Mouse (Mus musculus): ENCODE measurements around the gene Arl4c. TPM values are rescaled to one million over a fixed set of nuclear protein-coding genes. Genes with fewer than 3 reads are reported as not detected.
A peak's percentile ranks its signal among the peaks of the same experiment; 100 is the strongest.

Arl4c gene
- total and polyA plus RNA-seq, 3 experiments, result 0.11 TPM; not detected in 2

DNA sequence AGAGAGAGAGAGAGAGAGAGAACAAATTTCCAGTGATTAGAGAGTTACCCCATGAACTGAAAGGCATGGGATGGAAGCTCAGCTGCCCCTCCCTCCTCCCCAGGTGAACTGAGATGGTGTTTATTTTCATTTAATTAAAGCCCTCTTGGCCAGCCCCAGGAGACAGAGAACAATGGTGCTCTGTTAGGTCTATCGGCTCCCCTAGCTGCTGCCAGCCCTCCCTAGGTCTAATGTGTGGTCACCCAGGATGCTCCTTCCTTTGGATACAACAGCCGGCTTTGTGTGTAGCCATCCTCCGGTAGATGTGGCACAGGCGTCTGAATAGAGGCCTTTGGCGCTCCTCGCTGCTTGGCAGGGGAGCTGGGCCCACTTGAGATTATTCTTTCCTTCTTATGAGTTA, 5.5 kb upstream of the Arl4c start:
- H3K4me1 ChIP-seq (ENCODE audit: insufficient read depth, low read depth, low read length), result no peaks in the 10 kb centered on the region
- TF ChIP-seq GATA2 (IDR thresholded peaks at IDR 0.05; ENCODE audit: borderline replicate concordance, low read depth, low read length) (no peak), GATA1 (IDR thresholded peaks at IDR 0.05; ENCODE audit: borderline replicate concordance, low read length) (no peak), CTCF (IDR thresholded peaks at IDR 0.05; ENCODE audit: low read depth, low read length) (no peak), POLR2AphosphoS5 (IDR thresholded peaks at IDR 0.05; ENCODE audit: insufficient replicate concordance, low read depth, low read length) (no peak), TAL1 (conservative IDR thresholded peaks at IDR 0.05; ENCODE audit: low read depth, low read length) (no peak)
- no peaks in the 10 kb centered on the region for H3K27me3 ChIP-seq (ENCODE audit: insufficient read depth, low read length)
- ATAC-seq (ENCODE audit: extremely low read depth, insufficient number of reproducible peaks, low FRiP score, poor library complexity, severe bottlenecking), result no peak
- H3K36me3 ChIP-seq (replicated peaks), result no peaks in the 10 kb centered on the region
- peaks cover 2% of the 10 kb centered on the region; the same call in 1 of the 2 replicates for H3K9me3 ChIP-seq (replicated peaks)
- H3K4me3 ChIP-seq (ENCODE audit: low read depth, low read length), result no peak overlapping the region
- DNase-seq (ENCODE audit: low spot score), result no peak

DNA sequence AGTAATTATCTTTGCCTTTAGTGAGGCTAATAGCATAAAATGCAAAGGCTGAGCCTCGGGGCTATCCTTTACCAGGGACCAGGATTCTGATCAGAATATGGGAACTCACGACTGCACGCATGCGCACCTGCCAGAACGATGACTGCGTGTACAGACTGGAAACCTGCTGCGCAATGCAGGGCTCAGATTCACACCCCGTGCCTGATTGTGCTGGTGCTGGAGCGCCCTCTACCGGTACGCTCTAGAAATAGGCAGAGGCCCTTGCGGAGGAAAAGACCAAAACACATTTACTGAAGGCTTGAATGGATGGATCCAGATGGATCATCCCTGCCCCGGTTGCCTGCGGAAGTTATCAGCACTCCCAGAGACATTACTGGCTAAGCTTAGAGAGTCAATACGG, 3.8 kb upstream of the Arl4c start:
- Histone ChIP-seq H3K4me1 (ENCODE audit: insufficient read depth, low read depth, low read length) (no peaks in the 10 kb centered on the region), H3K27me3 (ENCODE audit: insufficient read depth, low read length) (no peaks in the 10 kb centered on the region), H3K9me3 (replicated peaks) (peaks cover 17% of the 10 kb centered on the region), H3K36me3 (replicated peaks) (no peaks in the 10 kb centered on the region), H3K4me3 (ENCODE audit: low read depth, low read length) (no peak overlapping the region)
- DNase-seq (ENCODE audit: low spot score) (peak; percentile 13), ATAC-seq (ENCODE audit: extremely low read depth, insufficient number of reproducible peaks, low FRiP score, poor library complexity, severe bottlenecking) (no peak)
- TF ChIP-seq GATA2 (IDR thresholded peaks at IDR 0.05; ENCODE audit: borderline replicate concordance, low read depth, low read length) (no peak), CTCF (IDR thresholded peaks at IDR 0.05; ENCODE audit: low read depth, low read length) (peak; percentile 26; the same call in 1 of the 2 replicates)

DNA sequence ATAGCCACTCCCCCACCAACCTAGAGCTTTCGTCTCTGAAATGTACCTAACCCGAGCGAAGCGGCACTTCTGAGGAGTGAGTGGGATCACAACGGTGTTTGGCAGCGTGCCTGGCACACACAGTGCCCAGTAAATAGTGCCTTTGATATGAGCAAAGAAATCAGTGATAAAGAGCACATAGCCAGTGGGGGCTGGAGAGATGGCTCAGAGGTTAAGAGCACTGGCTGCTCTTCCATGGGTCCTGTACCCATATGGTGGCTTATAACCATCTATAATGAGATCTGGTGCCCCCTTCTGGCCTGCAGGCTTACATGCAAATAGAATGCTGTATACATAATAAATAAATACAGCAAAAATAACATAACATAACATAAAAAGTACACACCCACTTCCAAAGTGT, 3.0 kb upstream of the Arl4c start:
- no peak for DNase-seq (ENCODE audit: low spot score)
- peaks cover 24% of the 10 kb centered on the region for H3K9me3 ChIP-seq (replicated peaks)
- H3K27me3 ChIP-seq (ENCODE audit: insufficient read depth, low read length), result no peaks in the 10 kb centered on the region
- H3K4me3 ChIP-seq (ENCODE audit: low read depth, low read length), result no peak overlapping the region
- H3K36me3 ChIP-seq (replicated peaks), result no peaks in the 10 kb centered on the region
- H3K4me1 ChIP-seq (ENCODE audit: insufficient read depth, low read depth, low read length), result no peaks in the 10 kb centered on the region
- no peak for ATAC-seq (ENCODE audit: extremely low read depth, insufficient number of reproducible peaks, low FRiP score, poor library complexity, severe bottlenecking)
- TF ChIP-seq POLR2AphosphoS5 (IDR thresholded peaks at IDR 0.05; ENCODE audit: insufficient replicate concordance, low read depth, low read length) (no peak), GATA1 (IDR thresholded peaks at IDR 0.05; ENCODE audit: borderline replicate concordance, low read length) (no peak), GATA2 (IDR thresholded peaks at IDR 0.05; ENCODE audit: borderline replicate concordance, low read depth, low read length) (no peak), CTCF (IDR thresholded peaks at IDR 0.05; ENCODE audit: low read depth, low read length) (no peak), TAL1 (conservative IDR thresholded peaks at IDR 0.05; ENCODE audit: low read depth, low read length) (no peak)

DNA sequence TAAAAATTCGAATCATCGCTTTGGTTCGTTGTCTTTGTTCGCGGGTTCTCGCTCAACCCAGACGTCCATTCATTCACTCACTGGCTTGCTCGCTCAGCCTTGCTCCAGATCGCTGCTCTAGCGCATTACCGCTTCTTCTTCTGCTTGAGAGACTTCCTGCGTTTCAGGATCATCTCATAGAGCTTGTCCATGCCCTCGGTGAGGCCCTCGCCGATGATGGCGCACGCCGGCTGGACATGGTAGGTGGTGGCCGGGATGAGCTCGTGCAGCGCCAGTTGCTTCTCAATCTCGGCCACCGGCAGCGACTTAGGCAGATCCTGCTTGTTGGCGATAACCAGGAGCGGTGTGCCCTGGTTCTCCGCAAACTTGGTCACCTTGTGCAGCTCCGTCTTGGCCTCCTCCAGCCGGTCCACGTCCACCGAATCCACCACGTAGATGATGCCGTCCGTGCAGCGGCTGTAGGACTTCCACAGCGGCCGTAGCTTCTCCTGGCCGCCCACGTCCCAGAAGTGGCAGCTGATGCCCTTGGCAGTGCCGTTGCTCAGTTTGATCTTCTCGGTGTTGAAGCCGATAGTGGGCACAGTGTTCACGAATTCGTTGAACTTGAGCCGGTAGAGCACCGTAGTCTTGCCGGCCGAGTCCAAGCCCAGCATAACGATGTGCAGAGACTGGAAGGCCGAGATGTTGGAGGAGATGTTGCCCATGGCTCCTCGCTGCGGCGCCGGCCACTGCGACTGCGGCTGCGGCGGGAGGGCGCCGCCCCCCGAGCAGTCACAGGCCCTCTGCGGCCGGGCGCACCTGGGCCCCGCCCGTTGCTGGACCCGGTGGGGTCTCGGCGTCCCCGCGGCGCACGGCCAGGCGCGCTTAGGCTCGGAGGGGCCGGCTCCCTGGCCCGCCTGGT, 810 bp downstream of the Arl4c start:
- DNase-seq (ENCODE audit: low spot score), result no peak
- Histone ChIP-seq H3K36me3 (replicated peaks) (no peaks in the 10 kb centered on the region), H3K9me3 (replicated peaks) (peaks cover 24% of the 10 kb centered on the region), H3K4me3 (ENCODE audit: low read depth, low read length) (peak overlapping the region; percentile 42), H3K4me1 (ENCODE audit: insufficient read depth, low read depth, low read length) (no peaks in the 10 kb centered on the region), H3K27me3 (ENCODE audit: insufficient read depth, low read length) (no peaks in the 10 kb centered on the region)
- TF ChIP-seq CTCF (IDR thresholded peaks at IDR 0.05; ENCODE audit: low read depth, low read length) (no peak), GATA2 (IDR thresholded peaks at IDR 0.05; ENCODE audit: borderline replicate concordance, low read depth, low read length) (no peak), TAL1 (conservative IDR thresholded peaks at IDR 0.05; ENCODE audit: low read depth, low read length) (no peak), GATA1 (IDR thresholded peaks at IDR 0.05; ENCODE audit: borderline replicate concordance, low read length) (no peak), POLR2AphosphoS5 (IDR thresholded peaks at IDR 0.05; ENCODE audit: insufficient replicate concordance, low read depth, low read length) (no peak)
- ATAC-seq (ENCODE audit: extremely low read depth, insufficient number of reproducible peaks, low FRiP score, poor library complexity, severe bottlenecking), result no peak

DNA sequence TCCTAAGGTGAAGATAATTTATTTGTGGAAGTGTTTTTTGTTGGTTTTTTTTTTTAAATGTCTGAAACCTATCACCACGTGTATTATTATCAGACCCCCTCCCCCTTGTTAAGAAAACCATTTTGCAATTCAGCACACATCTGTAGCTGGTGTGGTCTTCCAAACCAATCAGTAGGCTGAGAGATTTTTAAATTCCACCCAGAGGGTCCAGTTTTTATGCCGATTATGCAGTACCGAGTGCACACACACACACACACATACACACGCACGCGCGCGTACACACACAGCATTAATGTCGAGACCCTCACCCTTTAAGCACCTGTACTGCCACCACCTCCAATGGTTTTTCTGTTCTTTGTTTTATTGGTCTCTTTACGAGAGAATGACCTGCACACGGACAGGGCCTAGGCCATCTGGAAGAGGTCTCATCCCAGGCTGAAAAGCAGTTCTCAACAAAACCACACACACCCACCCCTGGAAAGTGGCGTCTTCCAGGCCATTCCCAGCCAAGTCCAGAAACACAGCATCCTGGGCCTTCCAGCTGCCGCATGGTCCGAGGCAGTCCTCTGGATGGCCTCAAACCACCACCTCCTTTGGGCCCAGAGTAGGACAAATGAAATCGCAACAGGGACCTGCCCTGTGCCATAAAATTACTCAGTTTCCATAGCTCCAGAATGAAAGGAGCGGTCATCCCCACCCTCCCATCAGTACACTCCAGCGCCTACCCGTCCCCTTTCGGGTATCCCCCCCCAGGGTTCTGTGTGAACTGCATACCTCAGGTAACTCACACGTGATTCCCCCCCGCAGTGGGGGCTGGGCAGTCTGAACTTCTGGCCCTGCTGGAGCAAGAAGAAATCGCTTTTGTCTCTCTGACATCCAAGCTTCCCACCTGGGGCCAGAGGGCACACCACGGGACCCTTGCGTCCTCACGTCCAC, 1.9 kb downstream of the Arl4c start:
- Histone ChIP-seq H3K4me1 (ENCODE audit: insufficient read depth, low read depth, low read length) (no peaks in the 10 kb centered on the region), H3K9me3 (replicated peaks) (peaks cover 24% of the 10 kb centered on the region), H3K4me3 (ENCODE audit: low read depth, low read length) (no peak overlapping the region), H3K27me3 (ENCODE audit: insufficient read depth, low read length) (no peaks in the 10 kb centered on the region), H3K36me3 (replicated peaks) (no peaks in the 10 kb centered on the region)
- ATAC-seq (ENCODE audit: extremely low read depth, insufficient number of reproducible peaks, low FRiP score, poor library complexity, severe bottlenecking), result no peak
- DNase-seq (ENCODE audit: low spot score), result no peak
- no peak for TF ChIP-seq GATA2 (IDR thresholded peaks at IDR 0.05; ENCODE audit: borderline replicate concordance, low read depth, low read length)
- TF ChIP-seq CTCF (IDR thresholded peaks at IDR 0.05; ENCODE audit: low read depth, low read length), result no peak
- no peak for TF ChIP-seq GATA1 (IDR thresholded peaks at IDR 0.05; ENCODE audit: borderline replicate concordance, low read length)
- no peak for TF ChIP-seq TAL1 (conservative IDR thresholded peaks at IDR 0.05; ENCODE audit: low read depth, low read length)
- no peak for TF ChIP-seq POLR2AphosphoS5 (IDR thresholded peaks at IDR 0.05; ENCODE audit: insufficient replicate concordance, low read depth, low read length)

DNA sequence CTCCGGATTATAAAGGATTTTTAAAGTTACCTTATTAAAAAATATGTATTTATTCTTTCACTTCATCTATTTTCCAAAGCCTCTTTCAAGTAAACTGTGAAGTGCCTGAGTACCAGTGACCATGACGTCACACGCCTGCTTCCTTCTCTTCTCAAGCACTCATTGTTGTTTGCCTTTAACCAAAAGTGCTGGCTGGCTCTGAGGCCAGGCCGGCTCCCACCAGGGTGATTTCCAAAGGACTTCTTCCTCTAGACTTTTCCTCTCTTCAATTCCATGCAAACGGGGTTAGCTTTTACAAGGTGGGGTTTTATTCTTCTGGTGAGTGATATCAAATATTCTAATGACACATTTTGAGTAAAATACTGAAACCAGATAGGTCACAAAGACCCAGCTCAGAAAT, 2.6 kb downstream of the Arl4c start:
- ATAC-seq (ENCODE audit: extremely low read depth, insufficient number of reproducible peaks, low FRiP score, poor library complexity, severe bottlenecking) (no peak), DNase-seq (ENCODE audit: low spot score) (no peak)
- peaks cover 24% of the 10 kb centered on the region for H3K9me3 ChIP-seq (replicated peaks)
- no peaks in the 10 kb centered on the region for H3K27me3 ChIP-seq (ENCODE audit: insufficient read depth, low read length)
- no peaks in the 10 kb centered on the region for H3K4me1 ChIP-seq (ENCODE audit: insufficient read depth, low read depth, low read length)
- no peaks in the 10 kb centered on the region for H3K36me3 ChIP-seq (replicated peaks)
- no peak overlapping the region for H3K4me3 ChIP-seq (ENCODE audit: low read depth, low read length)
- TF ChIP-seq CTCF (IDR thresholded peaks at IDR 0.05; ENCODE audit: low read depth, low read length), result no peak

Measured in G1E (cell line).